Mouse (Mus musculus): ENCODE results near the gene Abcc1. TPM values are rescaled to one million over a fixed set of nuclear protein-coding genes. Genes with fewer than 3 reads are reported as not detected.

Abcc1 gene
- total and polyA plus RNA-seq, 3 experiments, result 30.2 to 49.7 (median 37.4) TPM

GRCm38 (mm10) chr16:14372382-14372781 lies 11.0 kb downstream of the Abcc1 start:
- dilution Hi-C loops (cut with MboI; ENCODE audit: extremely low pct_ligation_motif_present, extremely low pct_unique_long_range_greater_than_20kb, low sequenced_read_pairs) (no loop called here), in situ Hi-C loops (cut with MboI; ENCODE audit: low pct_ligation_motif_present, low pct_unique_long_range_greater_than_20kb, low sequenced_read_pairs) (no loop called here)
- Histone ChIP-seq H3K4me3 (replicated peaks in 1 of 3; ENCODE audit: low read depth in 2 of 3, low read length in 2 of 3, poor library complexity in 1 of 3) (no peak overlapping the region), H3K9ac (ENCODE audit: insufficient read depth, low read depth) (no peak overlapping the region), H3K79me2 (replicated peaks; ENCODE audit: control insufficient read depth, extremely low read depth, insufficient read depth, poor library complexity, severe bottlenecking) (peaks cover 29% of the 10 kb centered on the region), H3K4me1 (ENCODE audit: control insufficient read depth in 1 of 2, insufficient read depth in 2 of 2) (peaks cover 2 to 87% of the 10 kb centered on the region in 2 experiments; a peak in 3 of 4 replicates), H3K4me2 (ENCODE audit: insufficient read depth, low read depth, poor library complexity, severe bottlenecking) (0 out of 2 replicates have a peak overlapping the region, but pooled peaks have one; percentile 40), H3K27ac (ENCODE audit: insufficient read depth, low read depth) (no peak overlapping the region), H3K9me3 (replicated peaks; ENCODE audit: low read length) (no peaks in the 10 kb centered on the region), H3K36me3 (replicated peaks in 1 of 2; ENCODE audit: control insufficient read depth in 1 of 2, insufficient read depth in 1 of 2, low read length in 1 of 2) (peaks cover 2 to 72% of the 10 kb centered on the region in 2 experiments), H3K27me3 (replicated peaks) (no peaks in the 10 kb centered on the region)
- TF ChIP-seq ZNF384 (IDR thresholded peaks at IDR 0.05; ENCODE audit: low read depth, low read length) (peak; percentile 69), IRF4 (IDR thresholded peaks at IDR 0.05; ENCODE audit: low read depth, low read length) (no peak)
- DNase-seq (ENCODE audit: extremely low read depth), result peak; percentile 20

GRCm38 (mm10) chr16:14372817-14373301 lies 11.5 kb downstream of the Abcc1 start:
- no peaks in the 10 kb centered on the region for H3K9me3 ChIP-seq (replicated peaks; ENCODE audit: low read length)
- in situ Hi-C loops (cut with MboI; ENCODE audit: low pct_ligation_motif_present, low pct_unique_long_range_greater_than_20kb, low sequenced_read_pairs), result no loop called here
- peaks cover 2 to 74% of the 10 kb centered on the region in 2 experiments for H3K36me3 ChIP-seq (replicated peaks in 1 of 2; ENCODE audit: control insufficient read depth in 1 of 2, insufficient read depth in 1 of 2, low read length in 1 of 2)
- H3K79me2 ChIP-seq (replicated peaks; ENCODE audit: control insufficient read depth, extremely low read depth, insufficient read depth, poor library complexity, severe bottlenecking), result peaks cover 26% of the 10 kb centered on the region
- dilution Hi-C loops (cut with MboI; ENCODE audit: extremely low pct_ligation_motif_present, extremely low pct_unique_long_range_greater_than_20kb, low sequenced_read_pairs), result no loop called here
- no peak overlapping the region for H3K4me3 ChIP-seq (replicated peaks in 1 of 3; ENCODE audit: low read depth in 2 of 3, low read length in 2 of 3, poor library complexity in 1 of 3)
- H3K4me2 ChIP-seq (ENCODE audit: insufficient read depth, low read depth, poor library complexity, severe bottlenecking), result 0 out of 2 replicates have a peak overlapping the region, but pooled peaks have one; percentile 40
- TF ChIP-seq ZNF384 (IDR thresholded peaks at IDR 0.05; ENCODE audit: low read depth, low read length), result no peak
- no peak for TF ChIP-seq JUND (conservative IDR thresholded peaks at IDR 0.05; ENCODE audit: low read depth, low read length)
- no peak for TF ChIP-seq CHD2 (IDR thresholded peaks at IDR 0.05; ENCODE audit: low read length)
- no peak for TF ChIP-seq MXI1 (IDR thresholded peaks at IDR 0.05; ENCODE audit: low read depth, low read length)
- TF ChIP-seq ZMIZ1 (IDR thresholded peaks at IDR 0.05; ENCODE audit: low read depth, low read length), result no peak
- no peak for TF ChIP-seq HCFC1 (IDR thresholded peaks at IDR 0.05; ENCODE audit: low read depth, low read length)
- TF ChIP-seq ZC3H11A (IDR thresholded peaks at IDR 0.05; ENCODE audit: low read depth, low read length), result no peak
- no peak for TF ChIP-seq MAFK (IDR thresholded peaks at IDR 0.05; ENCODE audit: insufficient replicate concordance, low read length)
- no peak for TF ChIP-seq SIN3A (IDR thresholded peaks at IDR 0.05; ENCODE audit: low read length)
- TF ChIP-seq E2F4 (IDR thresholded peaks at IDR 0.05; ENCODE audit: insufficient replicate concordance, low read depth, low read length), result no peak
- TF ChIP-seq NRF1 (IDR thresholded peaks at IDR 0.05; ENCODE audit: low read depth, low read length), result no peak
- TF ChIP-seq IRF4 (IDR thresholded peaks at IDR 0.05; ENCODE audit: low read depth, low read length), result no peak
- no peak for TF ChIP-seq JUN (IDR thresholded peaks at IDR 0.05; ENCODE audit: insufficient read depth, low read depth, low read length)
- TF ChIP-seq POLR2A (IDR thresholded peaks at IDR 0.05; ENCODE audit: low read depth, low read length), result no peak
- no peak for TF ChIP-seq MAX (IDR thresholded peaks at IDR 0.05; ENCODE audit: low read length)
- no peak overlapping the region for H3K27ac ChIP-seq (ENCODE audit: insufficient read depth, low read depth)
- H3K9ac ChIP-seq (ENCODE audit: insufficient read depth, low read depth), result no peak overlapping the region
- no peak for DNase-seq (ENCODE audit: extremely low read depth)
- peaks cover 2 to 90% of the 10 kb centered on the region in 2 experiments; a peak in 3 of 4 replicates for H3K4me1 ChIP-seq (ENCODE audit: control insufficient read depth in 1 of 2, insufficient read depth in 2 of 2)
- no peaks in the 10 kb centered on the region for H3K27me3 ChIP-seq (replicated peaks)
